Mouse (Mus musculus) bone marrow, adult 2 months (tissue): ENCODE data around the gene Pigf. TPM values are rescaled to one million over a fixed set of nuclear protein-coding genes. Genes with fewer than 3 reads are reported as not detected.

Source experiments
- H3K27ac ChIP-seq: fragments of 200-500 bp; 2 replicates; pipeline ENCODE4 v1.5.1; 2012; ENCODE audit warnings: low read depth, mild to moderate bottlenecking, control low read depth, inconsistent platforms, low read length; ENCODE audit not compliant: control insufficient read depth, poor library complexity, insufficient read depth
- H3K4me1 ChIP-seq: fragments of 200-500 bp; 2 replicates; pipeline ENCODE4 v1.6.1; 2011; ENCODE audit warnings: low read length; ENCODE audit not compliant: control insufficient read depth, insufficient read depth
- H3K4me3 ChIP-seq: fragments of 200-500 bp; replicated peaks from 2 replicates; pipeline ENCODE3; 2011; ENCODE audit warnings: mild to moderate bottlenecking, low read depth, low read length, control low read depth; ENCODE audit not compliant: control insufficient read depth
- CTCF ChIP-seq: fragments of 200-500 bp; IDR thresholded peaks from 2 replicates; pipeline ENCODE4 v1.5.1; 2011; ENCODE audit warnings: low read length, control low read depth; ENCODE audit not compliant: control insufficient read depth, insufficient read depth
- POLR2A ChIP-seq: fragments of 200-500 bp; IDR thresholded peaks from 2 replicates; pipeline ENCODE4 v1.6.1; 2011; ENCODE audit warnings: low read depth, mild to moderate bottlenecking, control low read depth, low read length, borderline replicate concordance; ENCODE audit not compliant: control insufficient read depth
- WGBS: fragments of 180-500 bp; shearing (Covaris S2); methylation state at CpG from one replicate; pipeline ENCODE4 v1.1.7; 2018; 5-methylcytosine and 5-hydroxymethylcytosine counted together
- polyA plus RNA-seq: library from polyadenylated mRNA; stranded (reverse); fragments of >200 nt; gene quantifications from 2 replicates; pipeline ENCODE4 v1.2.4, GENCODE M21; 2011; ENCODE audit warnings: low replicate concordance; ENCODE audit not compliant: missing spikeins, insufficient read depth, insufficient read length

Pigf gene
- polyA plus RNA-seq, 1 experiment = 9.8 TPM

GRCm38 (mm10) chr17:87049696-87050095 is 24.5 kb upstream of the Pigf start:
- Histone ChIP-seq H3K4me1 (no peaks in the 10 kb centered on the region), H3K27ac (no peak overlapping the region), H3K4me3 (no peak overlapping the region)
- 66% methylated on average over 5 of the region's 5 CpGs for WGBS
- no peak for TF ChIP-seq POLR2A
- TF ChIP-seq CTCF = no peak

- 77% methylated on average over 8 of the region's 8 CpGs for WGBS
- TF ChIP-seq POLR2A (no peak), CTCF (no peak)
- no peaks in the 10 kb centered on the region for H3K4me1 ChIP-seq
These were observed 19.6 kb upstream of the Pigf start for GRCm38 (mm10) chr17:87044796-87045195.

GRCm38 (mm10) chr17:87044364-87044763 is 19.2 kb upstream of the Pigf start:
- no peaks in the 10 kb centered on the region for H3K4me1 ChIP-seq
- H3K27ac ChIP-seq = no peak overlapping the region
- H3K4me3 ChIP-seq = no peak overlapping the region
- 3% methylated on average over 15 of the region's 15 CpGs for WGBS
- TF ChIP-seq CTCF = peak; percentile 100
- no peak for TF ChIP-seq POLR2A

More at GRCm38 (mm10) chr17:87044796-87045195, 19.6 kb upstream of the Pigf start:
- no peak overlapping the region for H3K27ac ChIP-seq
- no peak overlapping the region for H3K4me3 ChIP-seq

- Histone ChIP-seq H3K27ac (no peak overlapping the region), H3K4me3 (no peak overlapping the region), H3K4me1 (no peaks in the 10 kb centered on the region)
- WGBS = 92% methylated on average over 19 of the region's 19 CpGs
- no peak for TF ChIP-seq POLR2A
These were observed 16.5 kb upstream of the Pigf start for GRCm38 (mm10) chr17:87041739-87042138.

- Histone ChIP-seq H3K4me3 (no peak overlapping the region), H3K4me1 (no peaks in the 10 kb centered on the region), H3K27ac (no peak overlapping the region)
- TF ChIP-seq POLR2A (no peak), CTCF (no peak)
- WGBS = 84% methylated on average over 5 of the region's 5 CpGs
These were observed 13.3 kb upstream of the Pigf start for GRCm38 (mm10) chr17:87038496-87038895.

- WGBS = 45% methylated on average over 10 of the region's 10 CpGs
- Histone ChIP-seq H3K4me3 (no peak overlapping the region), H3K4me1 (no peaks in the 10 kb centered on the region), H3K27ac (no peak overlapping the region)
- TF ChIP-seq CTCF (peak; percentile 58), POLR2A (no peak)
These were observed 11.2 kb upstream of the Pigf start for GRCm38 (mm10) chr17:87036141-87037073.

- Histone ChIP-seq H3K4me1 (no peaks in the 10 kb centered on the region; the same call in 1 of the 2 replicates), H3K27ac (peak overlapping the region; percentile 9; the same call in 1 of the 2 replicates), H3K4me3 (peak overlapping the region; percentile 88)
- 2% methylated on average over 55 of the region's 55 CpGs for WGBS
- TF ChIP-seq POLR2A = no peak
- TF ChIP-seq CTCF = no peak
These were observed 539 bp downstream of the Pigf start for GRCm38 (mm10) chr17:87024491-87025242.

- H3K4me1 ChIP-seq = no peaks in the 10 kb centered on the region; the same call in 1 of the 2 replicates
- H3K4me3 ChIP-seq = no peak overlapping the region
- H3K27ac ChIP-seq = no peak overlapping the region
- WGBS = 81% methylated on average over 5 of the region's 5 CpGs
- no peak for TF ChIP-seq CTCF
- no peak for TF ChIP-seq POLR2A
These were observed 5.5 kb downstream of the Pigf start for GRCm38 (mm10) chr17:87019692-87020091.
